In genomic region chr4:21535973-21536372, GRCm38 (mm10) we compare ENCODE assay signal across 10 mouse cellular contexts.
DNase-seq lines count a peak whose midpoint lies in the region; ATAC-seq and TF ChIP-seq lines count a peak whose summit lies in the region.
"Had no signal": no experiment of that assay in that cellular context is flagged by ENCODE, and none has a peak within 500 bp of the region (broad histone marks: within the 10 kb centered on the region; RNA-seq: fewer than 3 reads in every experiment).

No protein-coding gene starts in this region.

- TF ChIP-seq CTCF in lung, embryonic 14.5 days (IDR thresholded peaks at IDR 0.05; ENCODE audit: low read depth): peak; percentile 38
- TF ChIP-seq CTCF in cortical plate, adult 2 months (IDR thresholded peaks at IDR 0.05; ENCODE audit: extremely low read depth, insufficient read depth, low read length): peak; percentile 26; the same call in 1 of the 2 replicates

- H3K9me3 ChIP-seq in forebrain, embryonic 11.5 days (ENCODE audit: control insufficient read depth, low read length): no peaks in the 10 kb centered on the region
- no peaks in the 10 kb centered on the region for H3K9me3 ChIP-seq in forebrain, embryonic 12.5 days
- H3K9me3 ChIP-seq in lung, embryonic 14.5 days (ENCODE audit: low read depth, low read length): no peaks in the 10 kb centered on the region
- H3K9me3 ChIP-seq: limb, embryonic 12.5 days had no signal

- no peak overlapping the region for H3K4me2 ChIP-seq in forebrain, embryonic 11.5 days (ENCODE audit: low read depth, low read length, severe bottlenecking)
- no peak overlapping the region for H3K4me2 ChIP-seq in forebrain, embryonic 12.5 days
- no peak overlapping the region for H3K4me2 ChIP-seq in lung, embryonic 14.5 days
- H3K4me2 ChIP-seq: limb, embryonic 12.5 days had no signal

- no peak overlapping the region for H3K27ac ChIP-seq in forebrain, embryonic 11.5 days (ENCODE audit: low read depth, low read length)
- no peak overlapping the region for H3K27ac ChIP-seq in forebrain, embryonic 12.5 days
- no peak overlapping the region for H3K27ac ChIP-seq in lung, embryonic 14.5 days (ENCODE audit: low read depth)
- H3K27ac ChIP-seq in cortical plate, adult 2 months (ENCODE audit: insufficient read depth, low read length): no peak overlapping the region
- H3K27ac ChIP-seq: limb, embryonic 12.5 days had no signal

- WGBS in forebrain, embryonic 11.5 days: 26% methylated on average over 2 of the region's 2 CpGs
- 36% methylated on average over 2 of the region's 2 CpGs for WGBS in forebrain, embryonic 12.5 days
- 28% methylated on average over 2 of the region's 2 CpGs for WGBS in lung, embryonic 14.5 days

- no peaks in the 10 kb centered on the region for H3K4me1 ChIP-seq in forebrain, embryonic 11.5 days (replicated peaks; ENCODE audit: control insufficient read depth, insufficient read depth, low read length)
- no peaks in the 10 kb centered on the region for H3K4me1 ChIP-seq in forebrain, embryonic 12.5 days
- no peaks in the 10 kb centered on the region for H3K4me1 ChIP-seq in lung, embryonic 14.5 days (ENCODE audit: insufficient read depth)
- no peaks in the 10 kb centered on the region for H3K4me1 ChIP-seq in cortical plate, adult 2 months (ENCODE audit: control insufficient read depth, insufficient read depth, low read length)
- H3K4me1 ChIP-seq: limb, embryonic 12.5 days had no signal

- no peak for DNase-seq in forebrain, embryonic 11.5 days (ENCODE audit: low spot score)
- peak; percentile 51 for DNase-seq in lung, embryonic 14.5 days
- DNase-seq in lung, postnatal 36 days: no peak
- DNase-seq in retina, adult 2 months (ENCODE audit: low read depth, low spot score): peak; percentile 13
- no peak for DNase-seq in heart, adult 9 months (ENCODE audit: low spot score in 2 of 2)
- no peak for DNase-seq in adrenal gland, postnatal 10 days
- DNase-seq: kidney, postnatal 25 days had no signal

- TF ChIP-seq POLR2A in cortical plate, adult 2 months (IDR thresholded peaks at IDR 0.05; ENCODE audit: extremely low read depth, insufficient read depth, low read length): no peak

- no peaks in the 10 kb centered on the region for H3K27me3 ChIP-seq in forebrain, embryonic 11.5 days (ENCODE audit: control insufficient read depth, insufficient read depth, low read length)
- H3K27me3 ChIP-seq in forebrain, embryonic 12.5 days: no peaks in the 10 kb centered on the region
- no peaks in the 10 kb centered on the region for H3K27me3 ChIP-seq in lung, embryonic 14.5 days (ENCODE audit: insufficient read depth, low read length)
- H3K27me3 ChIP-seq: limb, embryonic 12.5 days had no signal

- no peak overlapping the region for H3K4me3 ChIP-seq in forebrain, embryonic 11.5 days (ENCODE audit: low read depth, low read length)
- H3K4me3 ChIP-seq in forebrain, embryonic 12.5 days (replicated peaks): no peak overlapping the region
- no peak overlapping the region for H3K4me3 ChIP-seq in lung, embryonic 14.5 days (ENCODE audit: low read depth, low read length)
- H3K4me3 ChIP-seq in cortical plate, adult 2 months (ENCODE audit: insufficient read depth, low read length): no peak overlapping the region
- H3K4me3 ChIP-seq: limb, embryonic 12.5 days had no signal

- peak; percentile 46; the same call in 1 of the 2 replicates for ATAC-seq in forebrain, embryonic 11.5 days (replicated peaks; ENCODE audit: low FRiP score)
- no peak for ATAC-seq in forebrain, embryonic 12.5 days (ENCODE audit: low FRiP score)
- no peak for ATAC-seq in lung, embryonic 14.5 days (ENCODE audit: insufficient read depth)

- H3K9ac ChIP-seq in forebrain, embryonic 11.5 days (ENCODE audit: low read length): no peak overlapping the region
- no peak overlapping the region for H3K9ac ChIP-seq in forebrain, embryonic 12.5 days
- no peak overlapping the region for H3K9ac ChIP-seq in lung, embryonic 14.5 days
- H3K9ac ChIP-seq: limb, embryonic 12.5 days had no signal

- no peaks in the 10 kb centered on the region for H3K36me3 ChIP-seq in forebrain, embryonic 11.5 days (ENCODE audit: control insufficient read depth, insufficient read depth, low read length)
- no peaks in the 10 kb centered on the region for H3K36me3 ChIP-seq in forebrain, embryonic 12.5 days (replicated peaks)
- H3K36me3 ChIP-seq in lung, embryonic 14.5 days (ENCODE audit: insufficient read depth): no peaks in the 10 kb centered on the region
- H3K36me3 ChIP-seq: limb, embryonic 12.5 days had no signal

Comparison
In these comparisons a context has a peak if more than half of its experiments do, and no peak if none do; other contexts are left out.
1. DNase-seq: peak in lung, embryonic 14.5 days (single experiment) and retina, adult 2 months (single experiment); none in forebrain, embryonic 11.5 days (single experiment), lung, postnatal 36 days (single experiment), heart, adult 9 months (0 of 2) and adrenal gland, postnatal 10 days (single experiment).